Mouse (Mus musculus) liver, embryonic 12.5 days (tissue): ENCODE measurements at regions not wholly inside any gene's neighbourhood (a gene's known extent, or its start where the extent isn't known, plus 50 kb on each side); places are given as distances from the start of the nearest gene placed in this dataset.

Experiments
- ATAC-seq: fragments of 200-750 bp; cut with Nextera tagmentation; 2 replicates; pipeline ENCODE4 v1.8.0; 2017; ENCODE audit warnings: moderate number of reproducible peaks, mild to moderate bottlenecking, moderate library complexity
- H3K27ac ChIP-seq: fragments of 300-500 bp; sonication (generic); 2 replicates; pipeline ENCODE4 v1.5.1; 2016; ENCODE audit warnings: mild to moderate bottlenecking
- H3K27me3 ChIP-seq: fragments of 300-500 bp; sonication (generic); replicated peaks from 2 replicates; pipeline ENCODE4 v1.6.1; 2016; ENCODE audit warnings: mild to moderate bottlenecking, moderate library complexity
- H3K36me3 ChIP-seq: fragments of 300-500 bp; sonication (generic); 2 replicates; pipeline ENCODE4 v1.6.1; 2016; ENCODE audit warnings: mild to moderate bottlenecking, moderate library complexity
- H3K4me1 ChIP-seq: fragments of 300-500 bp; sonication (generic); 2 replicates; pipeline ENCODE4 v1.6.1; 2016
- H3K4me2 ChIP-seq: fragments of 300-500 bp; sonication (generic); 2 replicates; pipeline ENCODE4 v1.6.1; 2016; ENCODE audit warnings: mild to moderate bottlenecking, moderate library complexity
- H3K4me3 ChIP-seq: fragments of 300-500 bp; sonication (generic); 2 replicates; pipeline ENCODE4 v1.5.1; 2016; ENCODE audit warnings: mild to moderate bottlenecking, moderate library complexity
- H3K9ac ChIP-seq: fragments of 300-500 bp; sonication (generic); 2 replicates; pipeline ENCODE4 v1.6.1; 2016; ENCODE audit warnings: mild to moderate bottlenecking, moderate library complexity
- H3K9me3 ChIP-seq: fragments of 300-500 bp; sonication (generic); replicated peaks from 2 replicates; pipeline ENCODE4 v1.6.1; 2016; ENCODE audit warnings: mild to moderate bottlenecking, moderate library complexity
- WGBS: fragments of 180-500 bp; shearing (Covaris S2); methylation state at CpG from one replicate; pipeline ENCODE4 v1.1.7; 2016; ENCODE audit not compliant: insufficient replicate concordance; 5-methylcytosine and 5-hydroxymethylcytosine counted together

DNA sequence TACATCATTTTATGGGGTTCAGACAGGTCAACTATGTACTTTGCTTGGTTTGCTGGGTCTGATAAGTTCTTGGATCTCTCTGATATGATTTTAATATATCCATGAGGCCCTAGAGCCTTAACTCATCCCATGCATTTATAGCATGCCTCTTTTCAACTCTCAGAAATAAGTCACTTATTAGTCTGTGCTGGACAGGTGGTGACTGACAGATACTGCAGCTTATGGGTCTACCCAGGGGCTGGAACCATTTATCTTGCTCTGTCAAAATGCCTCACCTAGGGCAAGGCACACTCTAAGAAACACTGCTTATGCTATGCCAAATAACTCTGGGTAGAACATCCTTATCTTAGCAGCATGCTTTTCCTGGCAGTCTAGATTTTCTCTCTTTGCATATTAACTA is 225.6 kb downstream of the Mbnl1 start:
- no peaks in the 10 kb centered on the region for H3K4me1 ChIP-seq
- ATAC-seq = no peak; the same call in 1 of the 2 replicates

DNA sequence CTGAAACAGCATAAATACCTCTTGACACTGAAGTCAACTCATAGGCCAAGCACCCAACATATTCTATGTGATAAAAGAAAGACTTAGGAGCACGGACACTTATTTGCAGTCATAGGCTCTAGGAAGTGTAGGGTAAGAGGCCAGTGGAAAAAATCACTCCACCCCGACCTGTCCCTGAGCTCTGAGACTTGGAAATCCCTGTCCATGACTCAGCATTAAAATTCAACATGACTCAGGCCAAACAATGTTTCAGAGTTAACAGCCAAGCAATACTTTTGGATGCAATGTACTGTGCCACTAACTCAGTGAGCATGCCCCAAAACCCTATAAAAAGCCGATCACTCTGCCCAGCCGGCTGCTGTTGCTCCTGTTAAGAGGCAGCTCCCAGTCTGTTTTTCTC is 234.5 kb downstream of the Mbnl1 start:
- 72% methylated on average over 4 of the region's 4 CpGs for WGBS
- H3K4me3 ChIP-seq = no peak overlapping the region
- no peak for ATAC-seq

More for the DNA sequence above, 225.6 kb downstream of the Mbnl1 start:
- H3K9ac ChIP-seq = no peak overlapping the region
- H3K27me3 ChIP-seq = no peaks in the 10 kb centered on the region
- no peak overlapping the region for H3K4me2 ChIP-seq
- no peaks in the 10 kb centered on the region for H3K36me3 ChIP-seq
- H3K27ac ChIP-seq = no peak overlapping the region
- no peak overlapping the region for H3K4me3 ChIP-seq
- no peaks in the 10 kb centered on the region for H3K9me3 ChIP-seq

DNA sequence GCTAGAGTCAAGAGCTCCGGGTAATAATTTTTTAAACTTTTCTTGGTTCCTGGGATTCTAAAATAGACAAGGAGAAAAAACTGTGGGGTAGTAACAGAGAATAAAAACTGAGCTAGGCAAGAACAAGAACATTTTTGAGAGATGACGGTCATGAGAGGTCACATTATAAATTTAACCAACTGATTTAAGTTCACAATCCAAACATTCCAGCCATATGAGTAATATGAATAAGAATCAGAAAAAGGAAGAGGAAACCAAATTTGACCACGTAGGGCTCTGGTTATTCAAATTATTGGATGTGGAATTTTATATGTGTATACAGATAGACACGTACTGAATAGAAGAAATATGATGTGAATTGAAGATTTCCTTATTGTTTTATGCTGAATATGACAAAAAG is 240.3 kb downstream of the Mbnl1 start:
- Histone ChIP-seq H3K4me3 (no peak overlapping the region), H3K9me3 (no peaks in the 10 kb centered on the region), H3K4me1 (no peaks in the 10 kb centered on the region), H3K4me2 (no peak overlapping the region), H3K27ac (no peak overlapping the region), H3K27me3 (no peaks in the 10 kb centered on the region), H3K9ac (no peak overlapping the region), H3K36me3 (no peaks in the 10 kb centered on the region)
- WGBS = 65% methylated on average over 4 of the region's 4 CpGs
- no peak for ATAC-seq

More for the DNA sequence above, 234.5 kb downstream of the Mbnl1 start:
- Histone ChIP-seq H3K9me3 (no peaks in the 10 kb centered on the region), H3K4me2 (no peak overlapping the region), H3K4me1 (no peaks in the 10 kb centered on the region), H3K36me3 (no peaks in the 10 kb centered on the region), H3K27ac (no peak overlapping the region), H3K9ac (no peak overlapping the region), H3K27me3 (no peaks in the 10 kb centered on the region)

DNA sequence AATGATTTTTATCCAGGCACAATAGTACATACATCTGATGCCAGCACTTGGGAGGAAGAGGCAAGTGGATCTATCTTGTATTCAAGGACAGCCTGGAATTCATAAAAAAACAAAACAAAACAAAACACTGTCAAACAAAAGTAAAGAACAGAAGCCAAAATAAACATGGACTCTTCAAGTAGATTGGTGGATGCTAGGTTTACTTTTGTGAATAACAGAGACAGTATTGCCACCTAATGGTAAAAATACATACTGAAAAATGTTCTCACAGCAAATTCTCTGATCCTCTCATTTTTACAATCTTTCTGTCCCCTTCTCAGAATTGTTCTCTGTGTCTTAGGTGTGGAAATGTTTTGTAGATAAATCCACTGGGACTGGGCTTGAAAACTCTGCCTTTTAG is 247.7 kb downstream of the Mbnl1 start:
- no peak overlapping the region for H3K4me2 ChIP-seq
- no peaks in the 10 kb centered on the region for H3K36me3 ChIP-seq
- H3K4me3 ChIP-seq = no peak overlapping the region
- ATAC-seq = no peak
- H3K27me3 ChIP-seq = no peaks in the 10 kb centered on the region
- H3K4me1 ChIP-seq = no peaks in the 10 kb centered on the region
- H3K9ac ChIP-seq = no peak overlapping the region
- no peak overlapping the region for H3K27ac ChIP-seq
- no peaks in the 10 kb centered on the region for H3K9me3 ChIP-seq

DNA sequence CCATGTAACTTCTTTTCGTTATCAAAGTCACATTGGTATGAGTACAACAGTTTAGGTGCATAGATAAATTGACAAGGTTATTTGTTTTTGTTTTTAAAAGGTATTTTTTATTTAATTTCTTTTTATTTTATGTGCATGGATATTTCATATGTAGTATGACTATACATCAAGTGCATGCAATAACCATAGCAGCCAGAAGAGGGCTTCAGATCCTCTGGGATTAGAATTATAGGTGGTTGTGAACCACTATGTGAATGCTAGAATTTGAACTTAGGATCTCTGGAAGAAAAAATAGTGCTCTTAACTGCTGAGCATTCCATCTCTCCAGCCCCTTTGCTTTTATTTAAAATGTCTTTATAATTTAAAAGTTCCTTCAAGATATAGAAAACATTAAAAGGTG is 258.7 kb downstream of the Mbnl1 start:
- H3K4me1 ChIP-seq = no peaks in the 10 kb centered on the region
- no peak overlapping the region for H3K27ac ChIP-seq
- ATAC-seq = no peak
- WGBS = 67% methylated on average over 1 of the region's 1 CpGs
- H3K4me3 ChIP-seq = no peak overlapping the region
- no peaks in the 10 kb centered on the region for H3K9me3 ChIP-seq
- H3K27me3 ChIP-seq = no peaks in the 10 kb centered on the region
- no peak overlapping the region for H3K4me2 ChIP-seq
- H3K36me3 ChIP-seq = no peaks in the 10 kb centered on the region
- H3K9ac ChIP-seq = no peak overlapping the region

DNA sequence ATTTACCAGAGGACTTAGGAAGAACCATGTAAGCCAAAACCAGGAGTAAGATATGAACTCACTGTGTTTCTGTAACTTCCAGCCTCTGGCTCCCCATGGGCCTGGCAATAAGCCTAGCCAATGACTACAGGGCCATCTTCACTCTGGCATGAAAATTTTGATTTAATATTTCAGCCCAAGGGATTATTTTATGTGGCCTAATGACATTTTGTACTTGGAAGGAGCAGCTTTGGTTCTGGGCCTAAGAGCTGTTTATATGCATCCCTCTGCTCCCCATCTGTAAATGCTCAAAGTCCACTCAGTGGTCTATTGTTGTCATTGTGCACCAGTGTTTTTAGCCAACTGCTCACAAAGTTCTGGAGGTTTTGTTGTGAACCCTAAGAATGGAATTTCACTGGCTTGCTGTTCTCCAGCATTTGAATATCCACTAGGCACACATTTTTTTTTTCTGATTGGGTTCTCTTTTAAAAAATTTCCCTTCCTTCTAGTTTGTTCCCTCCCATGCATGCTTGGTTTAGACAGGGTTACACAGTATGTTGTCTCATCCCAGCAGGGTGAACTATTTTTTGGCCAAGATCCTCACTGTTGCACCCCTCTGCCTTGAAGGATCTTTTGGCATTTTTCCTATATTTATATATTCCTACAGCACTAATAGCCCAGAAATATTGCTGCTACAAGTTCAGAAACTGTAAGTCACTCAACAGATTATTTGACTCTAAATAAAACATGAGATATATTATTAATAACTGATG is 261.9 kb upstream of the P2ry1 start:
- Histone ChIP-seq H3K4me3 (no peak overlapping the region), H3K27ac (no peak overlapping the region), H3K4me1 (0 out of 2 replicates have a peak, but pooled peaks cover 6% of the 10 kb centered on the region), H3K9ac (no peak overlapping the region), H3K9me3 (no peaks in the 10 kb centered on the region), H3K36me3 (no peaks in the 10 kb centered on the region), H3K27me3 (no peaks in the 10 kb centered on the region), H3K4me2 (no peak overlapping the region)
- no peak for ATAC-seq

DNA sequence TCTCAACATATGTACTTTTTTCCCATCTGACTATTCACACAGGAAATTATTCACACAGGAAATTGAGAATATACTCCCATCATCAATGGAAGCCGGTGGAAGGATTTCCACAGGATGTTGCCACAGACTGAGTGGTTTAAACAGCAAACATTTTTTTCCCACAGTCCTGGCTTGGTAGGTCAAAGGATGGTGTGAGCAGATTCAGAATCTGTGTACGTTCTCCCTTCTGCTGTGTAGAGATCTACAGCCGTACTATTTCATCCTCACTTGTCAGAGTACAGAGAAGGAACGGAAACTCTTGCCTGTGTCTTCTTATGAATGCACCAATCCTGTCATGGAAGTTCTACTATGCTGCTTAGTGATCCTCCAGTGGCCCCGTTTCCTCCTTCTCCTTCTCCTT is 261.2 kb upstream of the P2ry1 start:
- H3K36me3 ChIP-seq = no peaks in the 10 kb centered on the region
- 57% methylated on average over 5 of the region's 5 CpGs for WGBS
- no peaks in the 10 kb centered on the region for H3K27me3 ChIP-seq
- H3K4me1 ChIP-seq = 0 out of 2 replicates have a peak, but pooled peaks cover 6% of the 10 kb centered on the region
- no peak overlapping the region for H3K4me3 ChIP-seq
- H3K9me3 ChIP-seq = no peaks in the 10 kb centered on the region
- H3K9ac ChIP-seq = no peak overlapping the region
- H3K4me2 ChIP-seq = no peak overlapping the region
- ATAC-seq = no peak
- no peak overlapping the region for H3K27ac ChIP-seq

DNA sequence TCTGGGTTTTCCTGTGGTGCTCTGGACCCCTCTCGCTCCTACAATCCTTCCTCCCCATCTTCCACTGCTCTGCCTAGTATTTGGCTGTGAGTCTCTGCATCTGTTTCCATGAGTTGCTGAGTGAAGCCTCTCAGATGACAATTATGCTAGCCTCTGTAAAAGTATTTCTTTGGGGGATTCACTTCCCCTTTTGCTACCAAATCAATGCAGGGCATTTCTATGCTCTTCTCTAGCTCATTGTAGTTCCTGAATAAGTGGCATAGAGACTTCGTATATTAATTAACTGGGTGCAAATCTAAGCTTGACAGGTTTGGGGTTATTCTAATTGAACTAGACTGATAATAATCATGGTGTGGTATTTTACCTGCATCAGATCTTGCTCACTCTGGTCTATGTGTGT is 260.4 kb upstream of the P2ry1 start:
- Histone ChIP-seq H3K27me3 (no peaks in the 10 kb centered on the region), H3K27ac (no peak overlapping the region), H3K4me2 (no peak overlapping the region), H3K4me1 (0 out of 2 replicates have a peak, but pooled peaks cover 6% of the 10 kb centered on the region), H3K9ac (no peak overlapping the region), H3K4me3 (no peak overlapping the region), H3K36me3 (no peaks in the 10 kb centered on the region), H3K9me3 (no peaks in the 10 kb centered on the region)
- 67% methylated on average over 2 of the region's 2 CpGs for WGBS
- no peak for ATAC-seq

DNA sequence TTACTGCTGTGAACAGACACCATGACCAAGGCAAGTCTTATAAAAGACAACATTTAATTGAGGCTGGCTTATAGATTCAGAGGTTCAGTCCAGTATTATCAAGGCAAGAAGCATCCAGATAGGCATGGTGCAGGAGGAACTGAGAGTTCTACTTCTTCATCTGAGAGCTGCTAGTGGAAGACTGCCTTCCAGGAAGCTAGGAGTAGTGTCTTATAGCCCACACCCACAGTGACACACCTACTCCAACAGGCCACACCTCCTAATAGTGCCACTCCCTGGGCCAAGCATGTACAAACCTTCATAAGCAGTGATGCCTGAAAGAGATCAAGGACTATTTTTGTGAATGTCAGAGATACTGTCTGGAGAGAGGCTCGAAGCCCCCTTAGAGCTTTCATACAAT is 257.5 kb upstream of the P2ry1 start:
- Histone ChIP-seq H3K36me3 (no peaks in the 10 kb centered on the region), H3K27me3 (no peaks in the 10 kb centered on the region), H3K9ac (no peak overlapping the region), H3K9me3 (no peaks in the 10 kb centered on the region), H3K4me1 (0 out of 2 replicates have a peak, but pooled peaks cover 6% of the 10 kb centered on the region), H3K27ac (no peak overlapping the region), H3K4me3 (no peak overlapping the region), H3K4me2 (no peak overlapping the region)
- 62% methylated on average over 1 of the region's 1 CpGs for WGBS
- ATAC-seq = peak; percentile 67; the same call in 1 of the 2 replicates

DNA sequence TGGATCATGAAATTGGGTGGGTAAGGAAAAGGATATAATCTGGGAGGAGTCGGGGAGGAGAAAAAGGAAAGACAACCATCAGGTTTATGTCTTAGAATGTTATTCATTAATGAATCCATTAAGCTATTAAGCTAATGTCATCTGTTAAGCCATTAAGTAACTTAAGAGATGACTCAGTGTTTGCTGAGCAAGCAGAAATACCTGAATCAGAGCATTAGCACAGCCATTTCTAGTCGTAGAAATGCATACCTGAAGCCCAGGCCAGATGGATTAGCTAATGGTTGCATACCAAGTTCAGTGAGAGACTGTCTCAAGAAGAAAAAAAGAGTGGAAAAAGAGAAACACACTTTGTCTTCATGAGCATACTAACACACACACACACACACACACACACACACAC is 244.0 kb upstream of the P2ry1 start:
- Histone ChIP-seq H3K9me3 (no peaks in the 10 kb centered on the region), H3K4me2 (no peak overlapping the region), H3K4me3 (no peak overlapping the region), H3K36me3 (no peaks in the 10 kb centered on the region), H3K27ac (no peak overlapping the region), H3K9ac (no peak overlapping the region), H3K27me3 (no peaks in the 10 kb centered on the region), H3K4me1 (0 out of 2 replicates have a peak, but pooled peaks cover 4% of the 10 kb centered on the region)
- WGBS = 76% methylated on average over 2 of the region's 2 CpGs
- no peak for ATAC-seq

DNA sequence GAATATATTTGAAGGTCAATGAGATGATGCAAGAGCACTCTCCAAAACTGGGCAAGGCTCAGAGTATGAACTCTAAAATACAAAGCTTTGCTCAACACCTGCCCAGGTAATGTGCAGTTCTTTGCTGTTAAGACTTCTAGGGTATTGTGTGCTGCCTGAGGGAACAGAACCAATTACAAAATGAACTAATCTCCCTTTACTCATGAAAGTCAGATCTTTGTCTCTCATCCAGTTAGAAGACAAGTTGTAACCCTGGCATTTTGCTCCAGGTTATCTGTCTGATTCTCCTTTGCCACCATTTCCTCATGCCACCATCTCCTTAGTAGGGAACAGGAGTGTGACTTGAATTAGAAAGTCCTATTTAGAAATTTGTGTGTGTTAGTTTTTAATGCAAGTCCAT is 243.5 kb upstream of the P2ry1 start:
- Histone ChIP-seq H3K27me3 (no peaks in the 10 kb centered on the region), H3K27ac (no peak overlapping the region), H3K4me3 (no peak overlapping the region), H3K9ac (no peak overlapping the region), H3K4me1 (0 out of 2 replicates have a peak, but pooled peaks cover 4% of the 10 kb centered on the region), H3K9me3 (no peaks in the 10 kb centered on the region), H3K4me2 (no peak overlapping the region), H3K36me3 (no peaks in the 10 kb centered on the region)
- no peak for ATAC-seq

DNA sequence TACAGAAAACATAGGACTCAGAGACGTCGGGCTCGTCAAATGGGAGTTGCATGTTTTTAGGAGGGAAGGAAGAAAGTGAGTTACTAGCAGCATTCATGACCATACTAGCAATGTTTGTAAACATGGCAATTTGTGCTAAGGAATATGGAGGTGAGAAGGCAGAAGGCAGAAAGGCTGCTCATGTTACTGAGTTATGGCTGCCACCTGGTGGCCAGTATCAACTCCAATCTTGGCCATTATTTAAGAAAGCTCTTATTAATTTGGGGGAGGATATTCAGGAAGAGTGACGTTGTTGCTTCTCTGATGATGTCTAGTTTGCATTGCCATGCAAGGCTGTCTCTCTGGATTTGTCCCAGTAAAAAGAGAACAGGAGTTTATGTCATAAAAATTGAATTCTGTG is 239.7 kb upstream of the P2ry1 start:
- Histone ChIP-seq H3K4me3 (no peak overlapping the region), H3K27ac (no peak overlapping the region), H3K27me3 (no peaks in the 10 kb centered on the region), H3K4me2 (no peak overlapping the region), H3K9me3 (no peaks in the 10 kb centered on the region), H3K36me3 (no peaks in the 10 kb centered on the region), H3K9ac (no peak overlapping the region), H3K4me1 (peaks cover 11% of the 10 kb centered on the region; the same call in 1 of the 2 replicates)
- WGBS = 51% methylated on average over 4 of the region's 4 CpGs
- peak; percentile 57 for ATAC-seq

DNA sequence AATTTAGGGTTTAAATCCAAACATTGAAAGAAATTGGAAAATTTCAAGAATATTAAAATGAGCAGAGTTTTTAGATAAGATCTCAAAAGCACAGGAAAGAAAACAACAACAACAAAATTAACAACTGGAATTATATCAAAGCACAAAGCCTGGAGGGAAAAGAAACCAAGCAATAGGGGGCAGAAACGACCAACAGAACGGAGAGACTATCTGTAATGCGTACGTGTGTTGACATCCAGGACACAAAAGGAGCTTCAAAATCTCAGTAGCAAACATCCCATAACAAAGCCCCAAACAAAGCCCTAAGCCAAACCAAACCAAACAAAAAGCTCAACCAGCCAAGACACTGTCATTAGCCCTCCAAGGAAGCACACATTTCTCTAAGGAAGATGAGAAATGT is 237.5 kb upstream of the P2ry1 start:
- H3K4me3 ChIP-seq = no peak overlapping the region

More for the DNA sequence above, 237.5 kb upstream of the P2ry1 start:
- WGBS = 52% methylated on average over 4 of the region's 4 CpGs
- Histone ChIP-seq H3K9me3 (no peaks in the 10 kb centered on the region), H3K36me3 (no peaks in the 10 kb centered on the region), H3K4me1 (peaks cover 15% of the 10 kb centered on the region; the same call in 1 of the 2 replicates), H3K4me2 (no peak overlapping the region), H3K9ac (no peak overlapping the region), H3K27ac (no peak overlapping the region), H3K27me3 (no peaks in the 10 kb centered on the region)
- ATAC-seq = no peak
